Mouse (Mus musculus): ENCODE data around the gene Trim66. TPM values are rescaled to one million over a fixed set of nuclear protein-coding genes. Genes with fewer than 3 reads are reported as not detected.
A peak's percentile ranks its signal among the peaks of the same experiment; 100 is the strongest.

Trim66 gene
- polyA plus RNA-seq, 1 experiment: 9.6 TPM

GRCm38 (mm10) chr7:109456563-109456962 lies 51.4 kb downstream of the Trim66 start:
- no peak for DNase-seq (ENCODE audit: extremely low spot score in 1 of 2, low spot score in 1 of 2)

GRCm38 (mm10) chr7:109455748-109456147 lies 52.2 kb downstream of the Trim66 start:
- no peak for DNase-seq (ENCODE audit: extremely low spot score in 1 of 2, low spot score in 1 of 2)

DNA sequence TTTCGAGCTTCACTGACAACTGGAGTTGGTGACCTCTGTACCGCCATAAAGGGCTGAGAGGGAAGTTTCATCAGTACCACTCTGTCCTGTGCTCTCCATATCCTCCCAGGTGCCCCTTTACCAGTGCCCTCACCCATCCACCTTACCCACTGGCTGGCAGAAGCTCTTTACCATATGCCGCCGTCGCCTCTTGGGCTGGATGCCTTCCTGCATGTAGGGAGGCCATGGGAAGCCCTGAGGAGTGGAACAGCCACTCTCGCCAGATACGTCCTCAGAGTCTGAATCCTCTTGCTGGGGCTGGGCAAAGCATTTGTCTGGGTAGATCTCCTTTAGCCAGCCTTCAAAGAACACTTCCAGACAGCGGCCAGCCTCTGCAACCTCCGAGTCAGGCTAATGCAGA lies 53.1 kb downstream of the Trim66 start:
- DNase-seq (ENCODE audit: extremely low spot score in 1 of 2, low spot score in 1 of 2): no peak

GRCm38 (mm10) chr7:109448060-109448459 lies 59.9 kb downstream of the Trim66 start:
- DNase-seq (ENCODE audit: extremely low spot score in 1 of 2, low spot score in 1 of 2): no peak

DNA sequence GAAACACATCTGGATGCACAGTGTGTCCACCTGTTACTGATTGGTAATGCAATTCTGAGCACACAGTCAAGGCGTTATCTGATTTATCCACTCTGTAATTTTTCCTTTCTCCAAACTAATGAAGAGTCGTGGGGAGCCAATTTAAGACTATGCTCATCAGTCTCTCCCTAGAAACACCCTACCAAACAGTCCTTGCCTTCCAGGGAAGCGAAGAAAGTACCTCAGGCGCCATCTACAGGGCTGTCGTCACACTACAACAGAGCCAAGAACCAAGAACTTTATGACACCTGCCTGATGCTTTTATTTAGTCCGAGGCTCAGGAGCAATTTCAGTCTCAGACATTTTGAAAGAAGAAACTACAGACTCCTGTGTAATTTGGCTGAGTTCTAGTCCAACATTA lies 62.9 kb downstream of the Trim66 start:
- peak in 1 of 2 experiments; percentile 85 for DNase-seq (ENCODE audit: extremely low spot score in 1 of 2, low spot score in 1 of 2)

GRCm38 (mm10) chr7:109442739-109443138 lies 65.2 kb downstream of the Trim66 start:
- no peak for DNase-seq (ENCODE audit: extremely low spot score in 1 of 2, low spot score in 1 of 2)

DNA sequence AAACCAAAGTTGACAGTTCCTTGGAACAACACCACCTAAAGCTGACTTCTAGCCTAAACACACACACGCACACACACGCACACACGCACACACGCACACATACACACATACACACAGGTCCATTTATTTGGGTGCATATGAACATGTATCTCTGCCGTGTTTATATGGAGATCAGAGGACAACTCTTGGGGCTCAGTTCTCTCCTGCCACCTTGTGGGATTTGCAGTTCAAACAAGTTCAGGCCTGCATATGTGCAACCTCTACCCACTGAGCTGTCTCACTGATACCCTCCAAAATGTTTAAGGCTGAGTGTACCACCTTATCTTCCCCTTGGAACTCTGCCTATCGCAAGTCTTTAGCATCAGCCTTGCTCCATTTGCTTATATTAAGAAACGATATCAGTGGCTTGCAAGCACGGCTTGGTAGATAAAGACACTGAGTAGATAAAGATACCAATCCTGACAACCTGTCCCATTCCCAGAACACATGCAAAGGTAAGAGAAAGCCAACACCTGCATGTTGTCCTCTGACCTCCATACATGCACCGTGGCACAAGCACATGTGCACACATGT lies 67.2 kb downstream of the Trim66 start:
- no peak for DNase-seq (ENCODE audit: extremely low spot score in 1 of 2, low spot score in 1 of 2)

DNA sequence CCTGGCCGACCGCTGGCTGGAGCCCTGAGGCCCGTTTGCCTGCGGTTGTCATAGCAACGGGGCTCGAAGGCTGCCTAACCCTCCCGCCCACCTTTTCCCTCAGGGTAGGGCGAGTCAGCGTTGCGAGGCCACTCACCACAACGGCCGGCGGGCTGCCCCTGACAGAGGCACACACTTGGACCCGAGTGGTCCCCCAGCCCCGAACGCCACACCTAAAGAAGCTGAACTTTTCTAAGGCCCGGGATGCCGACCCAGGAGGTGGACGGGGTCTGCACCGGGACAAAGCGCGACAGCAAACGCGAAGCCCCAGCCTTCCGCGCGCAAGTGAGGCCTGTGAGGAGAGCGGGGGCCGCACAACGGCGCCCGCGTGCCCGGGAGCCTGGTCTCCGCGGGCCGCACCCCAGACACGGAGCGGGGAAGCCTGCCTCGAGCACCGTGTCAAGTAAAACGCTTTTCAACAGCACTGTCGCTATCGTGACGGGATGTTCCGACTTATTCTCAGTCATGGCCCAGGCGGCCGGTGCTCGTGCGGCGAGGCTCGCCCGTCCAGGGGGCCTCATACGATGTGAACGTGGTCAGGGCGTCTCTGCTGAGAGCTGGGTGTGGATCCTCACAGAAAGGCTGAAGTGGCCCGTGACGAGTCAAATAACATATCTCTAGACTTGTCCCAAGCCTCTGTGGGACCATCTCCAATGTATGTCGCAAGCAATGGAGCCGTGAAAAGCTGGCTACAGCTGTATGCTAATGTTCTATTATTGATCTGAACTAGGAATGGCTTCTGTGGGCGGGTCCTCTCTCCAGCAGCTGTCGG lies 68.9 kb downstream of the Trim66 start, which contains the start of gene Stk33:
Gene Stk33, minus strand, starts transcription at position 301 of the 811 bp plus-strand sequence.
- DNase-seq (ENCODE audit: extremely low spot score in 1 of 2, low spot score in 1 of 2): peak in 1 of 2 experiments; percentile 22

GRCm38 (mm10) chr7:109424422-109425159 lies 83.3 kb downstream of the Trim66 start:
- peak in 1 of 2 experiments; percentile 56 for DNase-seq (ENCODE audit: extremely low spot score in 1 of 2, low spot score in 1 of 2)

- DNase-seq (ENCODE audit: extremely low spot score in 1 of 2, low spot score in 1 of 2): no peak
Observed at GRCm38 (mm10) chr7:109422803-109423202, 85.1 kb downstream of the Trim66 start.

GRCm38 (mm10) chr7:109405491-109405890 lies 102.4 kb downstream of the Trim66 start:
- no peak for DNase-seq (ENCODE audit: extremely low spot score in 1 of 2, low spot score in 1 of 2)

DNA sequence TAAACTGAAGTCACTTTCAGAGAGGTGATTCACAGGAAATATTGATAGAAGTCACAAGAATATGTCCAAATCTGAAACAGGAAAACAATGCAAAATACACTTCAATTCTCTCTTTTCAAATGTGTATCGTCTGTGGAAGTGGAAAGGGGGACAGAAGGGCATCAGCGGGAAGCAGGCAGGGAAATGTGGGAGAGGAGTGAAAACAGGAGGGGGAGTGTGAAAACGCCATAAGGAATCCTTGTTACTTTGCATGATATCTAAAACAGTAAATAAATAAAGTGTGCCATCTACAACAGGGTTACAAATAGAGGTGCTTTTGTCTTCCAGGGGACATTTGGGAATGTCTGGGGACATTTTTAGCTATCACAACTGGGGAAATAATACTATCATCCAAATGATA lies 108.6 kb downstream of the Trim66 start:
- DNase-seq (ENCODE audit: extremely low spot score in 1 of 2, low spot score in 1 of 2): no peak

Other genes with a start within 250 kb of the Trim66 start
- gene Stk33, start 69.1 kb downstream of the Trim66 start, polyA plus RNA-seq (2012; rRNA removed): 2.1 and 2.6 TPM in 2 replicates
- gene Rpl27a, start 11.0 kb upstream of the Trim66 start, polyA plus RNA-seq (2012; rRNA removed): 295 and 337 TPM in 2 replicates
- 24.3 and 32.2 TPM in 2 replicates for gene St5, start 195.5 kb upstream of the Trim66 start, polyA plus RNA-seq (2012; rRNA removed)
- gene Akip1, start 195.6 kb upstream of the Trim66 start, polyA plus RNA-seq (2012; rRNA removed): 6.7 and 8.7 TPM in 2 replicates
- gene BC051019, start 215.7 kb upstream of the Trim66 start, polyA plus RNA-seq (2012; rRNA removed): 0.12 TPM in 1 of 2 replicates, not detected in the other
- 0.20 TPM in 1 of 2 replicates, not detected in the other for gene Ascl3, start 223.6 kb upstream of the Trim66 start, polyA plus RNA-seq (2012; rRNA removed)
- gene Tmem9b, start 244.7 kb upstream of the Trim66 start, polyA plus RNA-seq (2012; rRNA removed): 143 and 149 TPM in 2 replicates